Mouse (Mus musculus) right cerebral cortex, postnatal 36 days (tissue): ENCODE data around the gene Atxn1.

ENCODE experiments used
- DNase-seq, 2 experiments: peaks; one replicate each; pipeline ENCODE4 v3.0.0; 2022; ENCODE audit warnings: low spot score in 2 of 2, mixed read lengths in 1 of 2

Atxn1 gene

GRCm38 (mm10) chr13:45900776-45901175, 64.0 kb downstream of the Atxn1 start:
- DNase-seq = no peak

GRCm38 (mm10) chr13:45897571-45897970, 67.2 kb downstream of the Atxn1 start:
- DNase-seq = no peak

GRCm38 (mm10) chr13:45894760-45895159, 70.0 kb downstream of the Atxn1 start:
- no peak for DNase-seq

- no peak for DNase-seq
These were observed 70.6 kb downstream of the Atxn1 start for GRCm38 (mm10) chr13:45894234-45894633.

GRCm38 (mm10) chr13:45891073-45891472, 73.7 kb downstream of the Atxn1 start:
- DNase-seq = no peak

- no peak for DNase-seq
These were observed 75.7 kb downstream of the Atxn1 start for GRCm38 (mm10) chr13:45888953-45889749.

- DNase-seq = no peak
These were observed 79.9 kb downstream of the Atxn1 start for GRCm38 (mm10) chr13:45884878-45885277.

- DNase-seq = no peak
These were observed 81.0 kb downstream of the Atxn1 start for GRCm38 (mm10) chr13:45883791-45884238.

GRCm38 (mm10) chr13:45882976-45883440, 81.8 kb downstream of the Atxn1 start:
- no peak for DNase-seq

- no peak for DNase-seq
These were observed 84.3 kb downstream of the Atxn1 start for GRCm38 (mm10) chr13:45880543-45880845.

- no peak for DNase-seq
These were observed 84.9 kb downstream of the Atxn1 start for GRCm38 (mm10) chr13:45879746-45880542.

GRCm38 (mm10) chr13:45876939-45877338, 87.9 kb downstream of the Atxn1 start:
- DNase-seq = no peak

GRCm38 (mm10) chr13:45876368-45876760, 88.4 kb downstream of the Atxn1 start:
- DNase-seq = no peak

- peak; percentile 30 to 59 for DNase-seq
These were observed 89.0 kb downstream of the Atxn1 start for GRCm38 (mm10) chr13:45875686-45876367.

- no peak for DNase-seq
These were observed 90.6 kb downstream of the Atxn1 start for GRCm38 (mm10) chr13:45874196-45874595.

- no peak for DNase-seq
These were observed 91.8 kb downstream of the Atxn1 start for GRCm38 (mm10) chr13:45872966-45873365.

GRCm38 (mm10) chr13:45872041-45872746, 92.6 kb downstream of the Atxn1 start:
- no peak for DNase-seq

- no peak for DNase-seq
These were observed 93.3 kb downstream of the Atxn1 start for GRCm38 (mm10) chr13:45871554-45871953.

- no peak for DNase-seq
These were observed 95.9 kb downstream of the Atxn1 start for GRCm38 (mm10) chr13:45868886-45869285.

GRCm38 (mm10) chr13:45867273-45867672, 97.5 kb downstream of the Atxn1 start:
- peak in 1 of 2 experiments; percentile 34 for DNase-seq

GRCm38 (mm10) chr13:45866615-45867245, 98.1 kb downstream of the Atxn1 start:
- DNase-seq = no peak
